Mouse (Mus musculus): ENCODE data around the gene Thbs3. TPM values are rescaled to one million over a fixed set of nuclear protein-coding genes. Genes with fewer than 3 reads are reported as not detected.
A peak's percentile ranks its signal among the peaks of the same experiment; 100 is the strongest.

Thbs3 gene
- total RNA-seq, 2 experiments from 2014 or later = 30.5 to 30.7 TPM

DNA sequence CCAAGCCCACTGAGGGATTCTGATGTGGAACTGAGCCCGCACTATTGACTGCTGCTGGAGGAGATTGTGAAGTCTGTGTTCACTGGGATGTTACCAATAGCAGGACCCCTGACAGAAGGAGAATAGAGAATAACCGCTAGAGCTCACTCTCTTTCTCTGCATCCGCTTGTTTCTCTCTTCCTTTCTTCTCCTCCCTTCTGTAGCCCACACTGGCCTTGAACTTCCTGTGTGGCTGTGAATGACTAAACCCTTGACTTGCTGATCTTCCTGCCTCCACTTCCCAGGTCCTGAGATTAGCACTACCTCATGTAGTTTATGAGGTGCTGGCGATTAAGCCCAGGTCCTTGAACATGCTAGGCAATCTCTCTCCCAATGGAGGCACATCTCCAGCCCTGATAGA is 32.5 kb downstream of the Thbs3 start:
- DNase-seq (ENCODE audit: low spot score in 2 of 2) = no peak

DNA sequence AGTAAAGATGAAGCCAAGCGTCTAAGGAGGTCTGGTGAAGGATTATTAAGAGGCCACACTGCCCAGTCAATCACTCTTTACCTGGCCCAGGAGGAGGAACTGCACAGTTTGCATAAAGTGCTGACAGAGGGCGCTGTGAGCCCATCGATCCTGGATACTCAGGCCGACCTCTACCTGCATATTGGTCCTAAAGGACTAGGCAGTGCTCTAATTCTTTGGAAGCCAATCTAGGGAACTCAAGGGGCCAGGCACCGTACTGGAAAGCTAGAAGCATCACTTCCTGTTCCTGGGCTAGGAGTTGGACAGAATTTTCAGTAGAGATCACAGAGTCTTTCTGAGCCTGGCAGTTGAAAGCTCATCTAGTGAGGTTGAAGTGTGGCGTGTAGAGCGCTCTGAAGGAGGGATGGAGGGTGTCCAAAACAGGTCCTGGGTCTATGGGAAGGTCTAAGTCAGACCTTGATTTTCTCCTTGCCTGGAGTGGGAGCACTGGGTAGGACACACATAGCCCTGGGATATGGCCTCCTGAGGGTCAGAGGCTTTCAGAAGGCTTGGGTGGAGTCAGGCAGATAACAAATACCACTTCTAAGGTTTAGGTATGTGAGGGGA is 35.6 kb downstream of the Thbs3 start:
- peak in 1 of 2 experiments; percentile 66 for DNase-seq (ENCODE audit: low spot score in 2 of 2)

DNA sequence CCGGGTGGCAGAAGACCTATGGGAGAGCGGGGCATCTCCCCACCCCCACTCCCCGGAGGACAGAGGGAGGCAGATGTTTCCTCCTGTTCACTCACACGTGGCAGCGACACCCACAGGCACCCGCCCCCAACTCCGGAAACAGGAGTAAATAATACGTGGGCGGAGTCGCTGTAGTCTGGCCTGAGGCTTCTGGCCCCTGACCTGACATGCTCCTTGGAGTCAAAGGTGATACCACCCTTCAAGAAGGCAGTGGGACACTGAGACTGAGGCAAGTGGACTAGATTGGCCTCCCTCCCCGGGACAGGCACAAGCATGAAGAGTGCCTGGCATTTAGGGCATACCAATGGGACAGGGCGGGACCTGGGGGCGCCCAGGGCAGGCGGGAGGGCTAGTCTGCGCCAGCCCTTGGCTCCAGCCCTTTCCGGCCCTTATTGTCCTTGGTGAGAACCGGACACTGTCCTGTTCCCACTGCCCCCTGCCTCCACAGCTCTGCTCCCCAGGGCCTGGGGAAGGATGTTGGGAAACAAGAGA is 36.5 kb downstream of the Thbs3 start:
- no peak for DNase-seq (ENCODE audit: low spot score in 2 of 2)

- DNase-seq (ENCODE audit: low spot score in 2 of 2) = no peak
These were observed 40.0 kb downstream of the Thbs3 start for GRCm38 (mm10) chr3:89254994-89255393.

- no peak for DNase-seq (ENCODE audit: low spot score in 2 of 2)
These were observed 41.2 kb downstream of the Thbs3 start for GRCm38 (mm10) chr3:89256177-89256576.

GRCm38 (mm10) chr3:89259076-89259475 is 44.1 kb downstream of the Thbs3 start, which contains the start of gene Dpm3:
TSS of gene Dpm3 (plus strand) at chr3:89259358.
- DNase-seq (ENCODE audit: low spot score in 2 of 2) = no peak

GRCm38 (mm10) chr3:89260211-89260610 is 45.2 kb downstream of the Thbs3 start:
- no peak for DNase-seq (ENCODE audit: low spot score in 2 of 2)

DNA sequence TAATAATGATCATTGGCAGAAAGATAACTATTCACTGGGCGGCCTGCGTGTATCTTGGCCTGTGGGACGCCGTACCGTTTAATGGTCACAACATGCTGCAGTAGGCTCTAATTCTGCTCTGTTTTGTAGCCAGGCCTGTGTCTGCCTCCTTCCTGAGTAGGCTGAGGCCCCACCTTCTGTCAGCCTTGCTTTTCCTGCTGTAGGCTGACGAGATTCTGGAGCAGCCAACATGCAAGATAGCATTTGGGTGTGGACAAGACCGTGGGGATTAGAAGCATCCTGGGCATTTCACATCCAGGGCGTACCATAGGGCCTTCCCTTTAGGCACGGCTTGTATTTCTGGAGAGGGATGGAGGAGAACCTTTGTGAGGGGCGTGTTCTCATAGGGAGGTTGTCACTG is 47.4 kb downstream of the Thbs3 start:
- no peak for DNase-seq (ENCODE audit: low spot score in 2 of 2)

DNA sequence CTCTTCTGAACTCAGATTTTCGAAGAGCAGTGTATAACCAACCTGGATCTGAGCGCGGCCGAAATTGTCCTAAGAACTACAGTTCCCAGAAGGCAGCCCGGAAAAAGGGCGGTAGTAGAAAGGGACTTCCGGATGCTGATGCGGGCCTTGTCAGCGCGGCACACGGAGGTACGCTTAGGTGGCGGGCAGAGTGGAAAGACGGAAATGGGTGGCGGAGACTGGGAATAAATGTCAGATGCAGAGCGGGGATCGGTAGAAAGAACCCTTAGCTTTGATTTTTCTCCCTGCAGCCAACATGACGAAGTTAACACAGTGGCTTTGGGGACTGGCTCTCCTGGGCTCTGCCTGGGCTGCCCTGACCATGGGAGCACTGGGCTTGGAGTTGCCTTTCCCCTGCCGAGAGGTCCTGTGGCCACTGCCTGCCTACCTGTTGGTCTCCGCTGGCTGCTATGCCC is 51.5 kb downstream of the Thbs3 start:
- DNase-seq (ENCODE audit: low spot score in 2 of 2) = peak; percentile 79 to 90

DNA sequence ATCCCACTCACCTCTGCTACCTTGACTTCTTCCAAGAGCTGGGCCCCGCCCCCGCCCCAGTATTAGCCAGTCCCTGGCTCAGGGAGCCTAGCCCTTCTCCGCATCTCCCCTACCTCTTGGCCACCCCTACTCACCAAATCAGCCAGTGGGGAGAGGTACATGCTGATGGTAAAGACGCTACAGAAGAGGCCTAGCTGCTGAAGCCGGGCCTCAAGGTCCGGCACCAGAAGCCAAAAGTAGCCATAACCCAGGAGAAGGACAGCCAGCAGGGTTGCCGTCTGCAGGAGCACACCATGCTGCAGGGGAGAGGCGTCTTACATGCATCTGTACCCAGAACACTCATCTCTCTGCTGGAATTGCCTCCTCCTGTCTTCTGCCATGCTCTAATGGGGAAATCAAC is 53.9 kb downstream of the Thbs3 start:
- no peak for DNase-seq (ENCODE audit: low spot score in 2 of 2)

- DNase-seq (ENCODE audit: low spot score in 2 of 2) = peak; percentile 84 to 88
These were observed 55.2 kb downstream of the Thbs3 start, which contains the start of gene Slc50a1 for GRCm38 (mm10) chr3:89270051-89270755. TSS of gene Slc50a1 (minus strand) at chr3:89270570.

GRCm38 (mm10) chr3:89270891-89271290 is 55.9 kb downstream of the Thbs3 start:
- peak; percentile 72 to 78 for DNase-seq (ENCODE audit: low spot score in 2 of 2)

DNA sequence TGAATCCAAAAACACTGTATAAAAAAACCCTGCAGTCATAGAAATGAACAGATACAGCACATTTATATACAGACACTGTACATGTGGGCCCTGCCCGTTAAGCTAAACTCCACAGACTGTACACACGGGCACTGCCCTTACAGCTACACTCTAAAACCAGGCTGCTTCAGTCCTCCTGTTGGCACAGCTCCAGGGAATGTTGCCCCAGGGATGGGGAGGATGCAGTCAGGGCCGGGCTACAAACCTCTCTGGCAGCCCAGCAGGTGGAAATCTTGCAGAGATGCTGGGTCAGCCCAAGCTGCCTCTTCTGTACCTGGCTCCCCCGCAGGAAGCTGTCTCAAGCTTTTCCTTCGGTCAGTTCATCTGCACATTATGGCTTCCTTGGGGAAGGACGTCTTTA is 56.8 kb downstream of the Thbs3 start:
- DNase-seq (ENCODE audit: low spot score in 2 of 2) = no peak

DNA sequence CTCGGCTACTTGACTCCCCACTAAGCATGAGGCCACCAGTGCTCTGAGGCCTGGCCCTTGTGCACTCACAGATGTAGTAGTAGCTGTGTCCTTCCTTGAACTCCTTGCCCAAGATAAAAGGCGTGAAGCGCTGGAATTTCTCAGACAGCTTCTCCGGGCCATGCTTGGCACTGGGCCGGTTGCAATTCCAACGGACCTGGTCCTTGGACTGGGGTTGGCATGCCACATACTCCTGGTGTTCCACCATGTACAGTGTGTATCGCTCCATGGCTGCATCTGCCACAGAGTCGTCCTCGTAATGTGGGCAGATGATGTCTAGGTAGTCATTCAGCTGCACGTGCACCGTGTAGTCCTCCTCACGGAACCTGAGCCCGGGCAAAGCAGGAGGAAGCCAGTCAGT is 61.1 kb downstream of the Thbs3 start:
- DNase-seq (ENCODE audit: low spot score in 2 of 2) = no peak

Small RNA genes within 50 kb of the gene (microRNA-seq; reads per million reads assigned to microRNA genes)
- 6,114 to 6,663 reads per million in 2 experiments for gene Mir92b

Other genes with a start within 250 kb of the Thbs3 start
- gene Rusc1, start 121.9 kb upstream of the Thbs3 start, total RNA-seq (2021) = 100 to 1,000 TPM; 128 to 134 TPM
- gene Gm43738, start 114.1 kb upstream of the Thbs3 start, total RNA-seq (2021) = not detected
- 10 to 100 TPM; 83.7 to 91.9 TPM for gene Fdps, start 113.2 kb upstream of the Thbs3 start, total RNA-seq (2021)
- under 1 TPM in 1 of 2 experiments, not detected in 1; 0.15 TPM for gene Pklr, start 79.0 kb upstream of the Thbs3 start, total RNA-seq (2021)
- gene Hcn3, start 55.0 kb upstream of the Thbs3 start, total RNA-seq (2021) = 10 to 100 TPM in 1 of 2 experiments, 1 to 10 TPM in 1; 9.6 to 13.1 TPM
- gene Clk2, start 50.4 kb upstream of the Thbs3 start, total RNA-seq (2021) = 10 to 100 TPM; 42.3 to 43.5 TPM
- gene Scamp3, start 37.7 kb upstream of the Thbs3 start, total RNA-seq (2021) = 10 to 100 TPM; 68.5 to 69.8 TPM
- 10 to 100 TPM; 49.0 to 59.9 TPM for gene Fam189b, start 32.0 kb upstream of the Thbs3 start, total RNA-seq (2021)
- gene Gba, start 12.3 kb upstream of the Thbs3 start, total RNA-seq (2021) = 10 to 100 TPM; 57.3 to 59.9 TPM
- gene Mtx1, start 11.9 kb downstream of the Thbs3 start, total RNA-seq (2021) = 10 to 100 TPM; 84.9 to 91.6 TPM
- gene Muc1, start 13.9 kb downstream of the Thbs3 start, total RNA-seq (2021) = under 1 TPM; 0.71 to 0.84 TPM
- 10 to 100 TPM; 78.0 to 81.3 TPM for gene Krtcap2, start 30.8 kb downstream of the Thbs3 start, total RNA-seq (2021)
- gene Trim46, start 31.1 kb downstream of the Thbs3 start, total RNA-seq (2021) = 10 to 100 TPM; 83.1 to 86.0 TPM
- 10 to 100 TPM; 64.2 to 66.9 TPM for gene Dpm3, start 44.2 kb downstream of the Thbs3 start, total RNA-seq (2021)
- 10 to 100 TPM; 43.7 to 52.2 TPM for gene Slc50a1, start 55.4 kb downstream of the Thbs3 start, total RNA-seq (2021)
- 10 to 100 TPM in 1 of 2 experiments, 1 to 10 TPM in 1; 8.4 to 11.4 TPM for gene Efna1, start 66.0 kb downstream of the Thbs3 start, total RNA-seq (2021)
- 10 to 100 TPM; 78.2 to 80.1 TPM for gene Efna3, start 107.8 kb downstream of the Thbs3 start, total RNA-seq (2021)
- under 1 TPM; 0.53 to 0.77 TPM for gene Efna4, start 122.8 kb downstream of the Thbs3 start, total RNA-seq (2021)
- 100 to 1,000 TPM; 120 to 126 TPM for gene Adam15, start 134.8 kb downstream of the Thbs3 start, total RNA-seq (2021)
- under 1 TPM; 0.22 to 0.41 TPM for gene Dcst2, start 146.8 kb downstream of the Thbs3 start, total RNA-seq (2021)
- gene Dcst1, start 150.1 kb downstream of the Thbs3 start, total RNA-seq (2021) = not detected
- 10 to 100 TPM; 12.1 to 16.8 TPM for gene Zbtb7b, start 179.6 kb downstream of the Thbs3 start, total RNA-seq (2021)
- gene Lenep, start 187.6 kb downstream of the Thbs3 start, total RNA-seq (2021) = 1 to 10 TPM; 2.5 to 4.4 TPM
- 10 to 100 TPM; 39.8 to 39.9 TPM for gene Flad1, start 196.7 kb downstream of the Thbs3 start, total RNA-seq (2021)
- 1 to 10 TPM; 2.3 to 2.4 TPM for gene Cks1b, start 203.2 kb downstream of the Thbs3 start, total RNA-seq (2021)
- 10 to 100 TPM; 11.5 to 12.8 TPM for gene Shc1, start 203.3 kb downstream of the Thbs3 start, total RNA-seq (2021)
- gene Pygo2, start 215.0 kb downstream of the Thbs3 start, total RNA-seq (2021) = 10 to 100 TPM; 60.4 to 64.9 TPM
- 10 to 100 TPM; 37.7 to 41.2 TPM for gene Pbxip1, start 221.5 kb downstream of the Thbs3 start, total RNA-seq (2021)
- 10 to 100 TPM; 29.4 to 34.3 TPM for gene Pmvk, start 239.4 kb downstream of the Thbs3 start, total RNA-seq (2021)